Mouse (Mus musculus): ENCODE measurements at regions not wholly inside any gene's neighbourhood (a gene's known extent, or its start where the extent isn't known, plus 50 kb on each side); places are given as distances from the start of the nearest gene placed in this dataset.
A peak's percentile ranks its signal among the peaks of the same experiment; 100 is the strongest.

- no peak for DNase-seq (ENCODE audit: low spot score in 2 of 2)
Observed at GRCm38 (mm10) chr9:46636261-46637010, 316.6 kb upstream of the 4931429L15Rik start.

GRCm38 (mm10) chr9:46633952-46634351 is 314.2 kb upstream of the 4931429L15Rik start:
- no peak for DNase-seq (ENCODE audit: low spot score in 2 of 2)

GRCm38 (mm10) chr9:46632576-46632975 is 312.8 kb upstream of the 4931429L15Rik start:
- DNase-seq (ENCODE audit: low spot score in 2 of 2), result peak; percentile 37 to 69

GRCm38 (mm10) chr9:46622255-46622654 is 302.5 kb upstream of the 4931429L15Rik start:
- DNase-seq (ENCODE audit: low spot score in 2 of 2), result no peak

GRCm38 (mm10) chr9:46621851-46622250 is 302.1 kb upstream of the 4931429L15Rik start:
- no peak for DNase-seq (ENCODE audit: low spot score in 2 of 2)

- DNase-seq (ENCODE audit: low spot score in 2 of 2), result no peak
Observed at GRCm38 (mm10) chr9:46610101-46611005, 290.6 kb upstream of the 4931429L15Rik start.

- DNase-seq (ENCODE audit: low spot score in 2 of 2), result no peak
Observed at GRCm38 (mm10) chr9:46608695-46609094, 288.9 kb upstream of the 4931429L15Rik start.

- DNase-seq (ENCODE audit: low spot score in 2 of 2), result no peak
Observed at GRCm38 (mm10) chr9:46600803-46601202, 281.0 kb upstream of the 4931429L15Rik start.

- peak; percentile 45 to 53 for DNase-seq (ENCODE audit: low spot score in 2 of 2)
Observed at GRCm38 (mm10) chr9:46599931-46600708, 280.3 kb upstream of the 4931429L15Rik start.

- DNase-seq (ENCODE audit: low spot score in 2 of 2), result no peak
Observed at GRCm38 (mm10) chr9:46598518-46598917, 278.7 kb upstream of the 4931429L15Rik start.

- no peak for DNase-seq (ENCODE audit: low spot score in 2 of 2)
Observed at GRCm38 (mm10) chr9:46593444-46593843, 273.7 kb upstream of the 4931429L15Rik start.

- DNase-seq (ENCODE audit: low spot score in 2 of 2), result no peak
Observed at GRCm38 (mm10) chr9:46592908-46593307, 273.1 kb upstream of the 4931429L15Rik start.

GRCm38 (mm10) chr9:46586818-46587217 is 267.0 kb upstream of the 4931429L15Rik start:
- DNase-seq (ENCODE audit: low spot score in 2 of 2), result no peak

- DNase-seq (ENCODE audit: low spot score in 2 of 2), result no peak
Observed at GRCm38 (mm10) chr9:46581844-46582243, 262.1 kb upstream of the 4931429L15Rik start.

GRCm38 (mm10) chr9:46562301-46562700 is 242.5 kb upstream of the 4931429L15Rik start:
- no peak for DNase-seq (ENCODE audit: low spot score in 2 of 2)

GRCm38 (mm10) chr9:46558481-46558880 is 238.7 kb upstream of the 4931429L15Rik start:
- DNase-seq (ENCODE audit: low spot score in 2 of 2), result no peak

GRCm38 (mm10) chr9:46557781-46558180 is 238.0 kb upstream of the 4931429L15Rik start:
- DNase-seq (ENCODE audit: low spot score in 2 of 2), result no peak

GRCm38 (mm10) chr9:46555156-46555555 is 235.4 kb upstream of the 4931429L15Rik start:
- DNase-seq (ENCODE audit: low spot score in 2 of 2), result no peak

- DNase-seq (ENCODE audit: low spot score in 2 of 2), result no peak
Observed at GRCm38 (mm10) chr9:46554586-46555152, 234.9 kb upstream of the 4931429L15Rik start.

GRCm38 (mm10) chr9:46549416-46549815 is 229.6 kb upstream of the 4931429L15Rik start:
- no peak for DNase-seq (ENCODE audit: low spot score in 2 of 2)

GRCm38 (mm10) chr9:46544326-46544725 is 224.5 kb upstream of the 4931429L15Rik start:
- no peak for DNase-seq (ENCODE audit: low spot score in 2 of 2)
